Mouse (Mus musculus) liver, embryonic 15.5 days (tissue): ENCODE measurements around the gene 2310034C09Rik. TPM values are rescaled to one million over a fixed set of nuclear protein-coding genes. Genes with fewer than 3 reads are reported as not detected.

Source experiments
- ATAC-seq: fragments of 200-750 bp; cut with Nextera tagmentation; 2 replicates; pipeline ENCODE4 v1.8.0; 2017; ENCODE audit warnings: moderate number of reproducible peaks, mild to moderate bottlenecking, moderate library complexity; ENCODE audit not compliant: insufficient read depth
- H3K27ac ChIP-seq: fragments of 300-500 bp; sonication (generic); replicated peaks from 2 replicates; pipeline ENCODE4 v1.5.1; 2015; ENCODE audit warnings: mild to moderate bottlenecking, inconsistent platforms
- H3K27me3 ChIP-seq: fragments of 300-500 bp; sonication (generic); 2 replicates; pipeline ENCODE4 v1.6.1; 2015; ENCODE audit warnings: mild to moderate bottlenecking, inconsistent platforms
- H3K36me3 ChIP-seq: fragments of 300-500 bp; sonication (generic); replicated peaks from 2 replicates; pipeline ENCODE4 v1.6.1; 2015; ENCODE audit warnings: moderate library complexity, mild to moderate bottlenecking, inconsistent platforms
- H3K4me1 ChIP-seq: fragments of 300-500 bp; sonication (generic); replicated peaks from 2 replicates; pipeline ENCODE4 v1.6.1; 2015; ENCODE audit warnings: inconsistent platforms
- H3K4me2 ChIP-seq: fragments of 300-500 bp; sonication (generic); 2 replicates; pipeline ENCODE4 v1.6.1; 2015; ENCODE audit warnings: moderate library complexity, mild to moderate bottlenecking, inconsistent platforms
- H3K4me3 ChIP-seq: fragments of 300-500 bp; sonication (generic); replicated peaks from 2 replicates; pipeline ENCODE4 v1.5.1; 2015; ENCODE audit warnings: mild to moderate bottlenecking, inconsistent platforms
- H3K9ac ChIP-seq: fragments of 300-500 bp; sonication (generic); 2 replicates; pipeline ENCODE4 v1.6.1; 2015; ENCODE audit warnings: moderate library complexity, mild to moderate bottlenecking, inconsistent platforms
- H3K9me3 ChIP-seq: fragments of 300-500 bp; sonication (generic); replicated peaks from 2 replicates; pipeline ENCODE4 v1.6.1; 2016; ENCODE audit warnings: inconsistent platforms
- WGBS: fragments of 180-500 bp; shearing (Covaris S2); methylation state at CpG from one replicate; pipeline ENCODE4 v1.1.7; 2015; ENCODE audit warnings: mixed read lengths; ENCODE audit not compliant: insufficient replicate concordance; 5-methylcytosine and 5-hydroxymethylcytosine counted together
- polyA plus RNA-seq: library from polyadenylated mRNA; unstranded; fragments of >200 nt; fragmentation: Nextera tagmentation; extraction: Ambion mirVana; gene quantifications from 2 replicates; pipeline ENCODE4 v1.2.1, GENCODE M21; 2015

2310034C09Rik gene
- polyA plus RNA-seq, 1 experiment from 2014 or later: not detected

DNA sequence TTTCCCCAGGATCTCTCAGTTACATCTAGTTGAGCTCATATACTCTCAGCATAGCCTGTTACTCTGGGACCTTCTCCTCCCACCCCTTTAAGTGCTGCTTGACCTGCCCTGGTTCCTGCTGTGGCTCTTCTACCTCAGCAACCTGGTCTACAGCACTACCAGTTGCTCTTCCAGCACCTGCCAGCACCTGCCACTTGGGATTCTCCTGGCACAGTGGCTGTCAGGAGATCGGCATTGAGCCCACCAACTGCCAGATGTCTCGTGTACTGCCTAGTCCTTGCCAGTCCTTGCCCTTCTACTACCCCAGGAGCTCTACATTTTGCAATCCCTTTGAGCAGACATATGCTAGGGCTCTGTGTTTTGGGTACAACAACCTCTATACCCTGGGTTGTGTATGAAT, 28.1 kb downstream of the 2310034C09Rik start:
- Histone ChIP-seq H3K9me3 (no peaks in the 10 kb centered on the region), H3K9ac (no peak overlapping the region), H3K4me1 (no peaks in the 10 kb centered on the region), H3K27me3 (no peaks in the 10 kb centered on the region), H3K36me3 (no peaks in the 10 kb centered on the region), H3K27ac (no peak overlapping the region), H3K4me2 (no peak overlapping the region), H3K4me3 (no peak overlapping the region)
- 55% methylated on average over 2 of the region's 2 CpGs for WGBS
- ATAC-seq: no peak

Other genes with a start within 250 kb of the 2310034C09Rik start
- gene Cldn8, start 195.7 kb upstream of the 2310034C09Rik start, polyA plus RNA-seq: 0.05 and 0.13 TPM in 2 replicates
- not detected in 2 replicates for gene Krtap24-1, start 146.6 kb upstream of the 2310034C09Rik start, polyA plus RNA-seq
- gene 2310079G19Rik, start 131.2 kb upstream of the 2310034C09Rik start, polyA plus RNA-seq: not detected in 2 replicates
- not detected in 2 replicates for gene Krtap26-1, start 111.1 kb upstream of the 2310034C09Rik start, polyA plus RNA-seq
- gene Krtap27-1, start 87.2 kb upstream of the 2310034C09Rik start, polyA plus RNA-seq: not detected in 2 replicates
- gene 2310061N02Rik, start 50.9 kb upstream of the 2310034C09Rik start, polyA plus RNA-seq: not detected in 2 replicates
- gene Krtap13-1, start 30.0 kb upstream of the 2310034C09Rik start, polyA plus RNA-seq: not detected in 2 replicates
- 0.31 TPM in 1 of 2 replicates, not detected in the other for gene Krtap13, start 7.2 kb upstream of the 2310034C09Rik start, polyA plus RNA-seq
- not detected in 2 replicates for gene 2310057N15Rik, start 15.4 kb downstream of the 2310034C09Rik start, polyA plus RNA-seq
- not detected in 2 replicates for gene Gm5965, start 19.0 kb downstream of the 2310034C09Rik start, polyA plus RNA-seq
- 0.21 TPM in 1 of 2 replicates, not detected in the other for gene Gm20741, start 53.4 kb downstream of the 2310034C09Rik start, polyA plus RNA-seq
- gene Krtap15, start 61.4 kb downstream of the 2310034C09Rik start, polyA plus RNA-seq: not detected in 2 replicates
- gene Krtap14, start 67.3 kb downstream of the 2310034C09Rik start, polyA plus RNA-seq: not detected in 2 replicates
- gene Krtap19-1, start 110.6 kb downstream of the 2310034C09Rik start, polyA plus RNA-seq: not detected in 2 replicates
- gene Krtap19-2, start 115.4 kb downstream of the 2310034C09Rik start, polyA plus RNA-seq: not detected in 2 replicates
- gene Krtap19-3, start 119.2 kb downstream of the 2310034C09Rik start, polyA plus RNA-seq: not detected in 2 replicates
- not detected in 2 replicates for gene Krtap19-4, start 126.2 kb downstream of the 2310034C09Rik start, polyA plus RNA-seq
- gene Krtap19-5, start 137.6 kb downstream of the 2310034C09Rik start, polyA plus RNA-seq: not detected in 2 replicates
- not detected in 2 replicates for gene Krtap19-9b, start 173.4 kb downstream of the 2310034C09Rik start, polyA plus RNA-seq
- not detected in 2 replicates for gene Krtap16-3, start 204.0 kb downstream of the 2310034C09Rik start, polyA plus RNA-seq